Mouse (Mus musculus) liver, embryonic 12.5 days (tissue): Measurements from ENCODE around the gene Rpf2. TPM values are rescaled to one million over a fixed set of nuclear protein-coding genes. Genes with fewer than 3 reads are reported as not detected.

ENCODE experiments used
- ATAC-seq: fragments of 200-750 bp; cut with Nextera tagmentation; 2 replicates; pipeline ENCODE4 v1.8.0; 2017; ENCODE audit warnings: moderate number of reproducible peaks, mild to moderate bottlenecking, moderate library complexity
- H3K27ac ChIP-seq: fragments of 300-500 bp; sonication (generic); 2 replicates; pipeline ENCODE4 v1.5.1; 2016; ENCODE audit warnings: mild to moderate bottlenecking
- H3K27me3 ChIP-seq: fragments of 300-500 bp; sonication (generic); replicated peaks from 2 replicates; pipeline ENCODE4 v1.6.1; 2016; ENCODE audit warnings: mild to moderate bottlenecking, moderate library complexity
- H3K36me3 ChIP-seq: fragments of 300-500 bp; sonication (generic); 2 replicates; pipeline ENCODE4 v1.6.1; 2016; ENCODE audit warnings: mild to moderate bottlenecking, moderate library complexity
- H3K4me1 ChIP-seq: fragments of 300-500 bp; sonication (generic); 2 replicates; pipeline ENCODE4 v1.6.1; 2016
- H3K4me2 ChIP-seq: fragments of 300-500 bp; sonication (generic); 2 replicates; pipeline ENCODE4 v1.6.1; 2016; ENCODE audit warnings: mild to moderate bottlenecking, moderate library complexity
- H3K4me3 ChIP-seq: fragments of 300-500 bp; sonication (generic); 2 replicates; pipeline ENCODE4 v1.5.1; 2016; ENCODE audit warnings: mild to moderate bottlenecking, moderate library complexity
- H3K9ac ChIP-seq: fragments of 300-500 bp; sonication (generic); 2 replicates; pipeline ENCODE4 v1.6.1; 2016; ENCODE audit warnings: mild to moderate bottlenecking, moderate library complexity
- H3K9me3 ChIP-seq: fragments of 300-500 bp; sonication (generic); replicated peaks from 2 replicates; pipeline ENCODE4 v1.6.1; 2016; ENCODE audit warnings: mild to moderate bottlenecking, moderate library complexity
- WGBS: fragments of 180-500 bp; shearing (Covaris S2); methylation state at CpG from one replicate; pipeline ENCODE4 v1.1.7; 2016; ENCODE audit not compliant: insufficient replicate concordance; 5-methylcytosine and 5-hydroxymethylcytosine counted together
- polyA plus RNA-seq: library from polyadenylated mRNA; unstranded; fragments of >200 nt; fragmentation: Nextera tagmentation; extraction: Ambion mirVana; gene quantifications from 2 replicates; pipeline ENCODE4 v1.2.1, GENCODE M21; 2016

Gene Rpf2
- polyA plus RNA-seq, 1 experiment from 2014 or later, result 72.4 TPM

DNA sequence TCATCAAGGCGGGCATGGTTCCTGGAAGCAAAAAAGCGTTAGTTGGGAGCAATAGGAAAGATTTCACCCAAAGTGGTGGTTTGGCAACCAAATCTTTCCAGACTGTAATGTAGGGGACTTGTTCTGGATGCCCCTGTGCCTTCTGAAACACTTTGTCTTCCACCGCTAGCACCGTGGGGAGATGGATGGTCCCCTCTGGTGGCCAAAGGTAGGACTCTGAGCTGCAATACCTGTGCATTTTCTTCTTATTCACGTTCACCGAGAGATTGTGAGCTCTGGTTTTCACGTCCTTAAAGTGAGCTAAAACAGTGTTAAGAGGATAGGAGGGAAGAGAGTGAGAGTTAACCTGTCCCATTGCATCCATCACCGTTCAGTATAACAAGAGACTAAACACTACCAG is 56.0 kb downstream of the Rpf2 start:
- Histone ChIP-seq H3K9ac (peak overlapping the region; percentile 45; the same call in 1 of the 2 replicates), H3K27ac (no peak overlapping the region), H3K9me3 (no peaks in the 10 kb centered on the region), H3K4me2 (peak overlapping the region; percentile 67), H3K4me1 (peaks cover 36% of the 10 kb centered on the region), H3K4me3 (peak overlapping the region; percentile 34; the same call in 1 of the 2 replicates), H3K27me3 (peaks cover 23% of the 10 kb centered on the region), H3K36me3 (no peaks in the 10 kb centered on the region)
- no peak for ATAC-seq
- WGBS, result 47% methylated on average over 8 of the region's 8 CpGs

DNA sequence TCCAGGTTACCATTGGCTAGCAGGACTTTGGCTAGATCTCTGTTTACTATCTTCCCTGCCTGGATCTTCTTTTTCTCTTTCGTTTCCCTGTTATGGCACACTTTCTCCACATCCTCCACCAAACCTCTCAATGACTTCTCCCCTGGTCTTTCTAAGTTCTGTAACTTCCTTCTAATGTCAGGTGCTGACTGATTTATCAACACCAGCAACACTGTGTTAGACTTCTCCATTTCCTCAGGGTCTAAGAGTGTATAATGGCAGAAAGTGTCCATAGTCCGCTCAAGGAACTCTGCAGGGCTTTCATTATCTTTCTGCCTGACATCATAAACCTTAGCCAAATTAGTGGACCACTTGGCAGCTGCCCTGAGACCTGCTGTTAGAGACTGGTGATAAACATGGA is 57.1 kb downstream of the Rpf2 start:
- no peak overlapping the region for H3K4me2 ChIP-seq
- no peak overlapping the region for H3K4me3 ChIP-seq
- no peak overlapping the region for H3K27ac ChIP-seq
- no peaks in the 10 kb centered on the region for H3K9me3 ChIP-seq
- peaks cover 36% of the 10 kb centered on the region for H3K4me1 ChIP-seq
- peaks cover 25% of the 10 kb centered on the region for H3K27me3 ChIP-seq
- H3K36me3 ChIP-seq, result no peaks in the 10 kb centered on the region
- WGBS, result 43% methylated on average over 2 of the region's 2 CpGs
- no peak for ATAC-seq
- H3K9ac ChIP-seq, result no peak overlapping the region

DNA sequence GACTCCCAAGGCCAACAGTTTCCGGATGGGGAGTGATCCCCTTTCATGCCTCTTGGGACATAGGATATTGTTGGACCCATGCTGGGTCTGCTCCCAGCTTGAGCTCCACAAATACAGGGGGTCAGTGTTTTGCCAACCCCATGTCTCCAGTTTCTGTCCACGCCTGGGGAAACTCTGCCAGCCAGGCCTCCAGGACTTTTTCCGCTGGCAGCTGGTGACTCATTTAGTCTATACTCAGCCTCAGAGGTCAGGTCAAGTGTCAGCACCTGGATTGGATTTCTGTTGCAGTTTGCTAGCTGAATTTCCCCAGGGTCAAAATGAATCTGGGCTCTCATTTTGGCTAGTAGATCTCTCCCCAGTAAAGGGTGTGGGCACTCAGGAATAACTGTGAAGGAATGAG is 58.0 kb downstream of the Rpf2 start:
- Histone ChIP-seq H3K9ac (no peak overlapping the region), H3K27me3 (peaks cover 30% of the 10 kb centered on the region), H3K4me1 (peaks cover 36% of the 10 kb centered on the region), H3K4me2 (no peak overlapping the region), H3K4me3 (no peak overlapping the region), H3K9me3 (no peaks in the 10 kb centered on the region), H3K36me3 (no peaks in the 10 kb centered on the region), H3K27ac (no peak overlapping the region)
- no peak for ATAC-seq
- WGBS, result 76% methylated on average over 3 of the region's 3 CpGs

DNA sequence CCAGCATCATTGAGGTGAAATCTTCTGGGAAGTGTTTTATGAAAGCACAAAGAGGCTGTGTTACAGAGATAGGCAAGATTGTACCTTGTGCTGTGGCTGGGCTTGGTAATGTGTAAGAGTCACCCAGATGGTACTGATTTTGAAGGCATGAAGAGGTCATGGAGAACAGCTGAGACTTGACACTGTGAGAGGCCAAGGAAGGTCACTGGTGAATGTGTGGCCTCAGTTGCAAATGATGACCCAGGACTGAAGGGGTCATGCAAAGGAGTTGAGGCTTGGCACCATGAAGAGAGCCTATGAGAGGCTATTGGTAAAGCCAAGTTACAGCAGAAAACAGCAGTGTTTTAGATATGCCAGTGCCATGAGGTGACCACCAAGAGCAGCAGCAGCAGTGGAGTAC is 60.9 kb downstream of the Rpf2 start:
- H3K27ac ChIP-seq, result no peak overlapping the region
- H3K4me3 ChIP-seq, result no peak overlapping the region
- no peak overlapping the region for H3K9ac ChIP-seq
- H3K4me1 ChIP-seq, result peaks cover 10% of the 10 kb centered on the region
- H3K9me3 ChIP-seq, result no peaks in the 10 kb centered on the region
- no peak for ATAC-seq
- no peak overlapping the region for H3K4me2 ChIP-seq
- peaks cover 23% of the 10 kb centered on the region for H3K27me3 ChIP-seq
- no peaks in the 10 kb centered on the region for H3K36me3 ChIP-seq

DNA sequence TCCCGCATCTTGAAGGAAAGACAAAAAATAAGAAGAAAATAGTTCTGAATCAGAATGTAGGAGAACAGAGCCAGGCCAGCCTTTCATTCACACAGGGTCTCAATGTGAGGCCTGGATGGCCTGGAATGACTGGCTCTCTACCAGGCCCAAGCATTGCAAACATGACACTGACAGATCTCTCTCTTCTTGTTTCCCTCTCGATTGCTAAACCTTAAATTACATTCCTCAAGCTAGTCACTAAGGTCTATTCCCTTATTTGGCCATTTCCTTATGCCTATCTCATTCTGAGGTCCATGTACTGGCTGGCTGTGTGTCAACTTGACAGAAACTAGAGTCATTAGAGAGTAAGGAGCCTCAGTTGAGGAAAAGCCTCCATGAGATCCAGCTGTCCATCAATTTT is 66.8 kb downstream of the Rpf2 start:
- ATAC-seq, result no peak
- H3K27ac ChIP-seq, result no peak overlapping the region
- 0 out of 2 replicates have a peak, but pooled peaks cover 7% of the 10 kb centered on the region for H3K27me3 ChIP-seq
- no peak overlapping the region for H3K4me3 ChIP-seq
- H3K9me3 ChIP-seq, result no peaks in the 10 kb centered on the region
- H3K36me3 ChIP-seq, result no peaks in the 10 kb centered on the region
- 56% methylated on average over 2 of the region's 2 CpGs for WGBS
- peaks cover 6% of the 10 kb centered on the region for H3K4me1 ChIP-seq
- H3K4me2 ChIP-seq, result no peak overlapping the region
- H3K9ac ChIP-seq, result no peak overlapping the region

DNA sequence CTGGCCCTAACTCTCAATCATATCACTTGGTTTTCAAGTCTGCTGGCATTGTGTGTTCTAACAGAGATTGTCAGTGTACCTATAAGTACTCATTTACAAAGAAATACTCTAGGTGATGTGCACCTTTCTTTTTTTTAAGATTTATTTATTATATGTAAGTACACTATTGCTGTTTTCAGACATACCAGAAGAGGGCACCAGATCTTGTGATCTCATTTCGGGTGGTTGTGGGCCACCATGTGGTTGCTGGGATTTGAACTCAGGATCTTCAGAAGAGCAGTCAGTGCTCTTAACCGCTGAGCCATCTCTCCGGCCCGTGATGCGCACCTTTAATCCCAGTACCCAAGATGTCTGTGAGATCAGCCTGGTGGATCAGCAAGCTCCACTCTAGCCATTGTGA is 67.7 kb downstream of the Rpf2 start:
- H3K4me3 ChIP-seq, result no peak overlapping the region
- no peaks in the 10 kb centered on the region for H3K9me3 ChIP-seq
- H3K27ac ChIP-seq, result no peak overlapping the region
- no peak for ATAC-seq
- no peak overlapping the region for H3K9ac ChIP-seq
- WGBS, result 87% methylated on average over 5 of the region's 5 CpGs
- H3K4me1 ChIP-seq, result peaks cover 6% of the 10 kb centered on the region
- no peaks in the 10 kb centered on the region for H3K27me3 ChIP-seq
- H3K4me2 ChIP-seq, result no peak overlapping the region
- no peaks in the 10 kb centered on the region for H3K36me3 ChIP-seq

DNA sequence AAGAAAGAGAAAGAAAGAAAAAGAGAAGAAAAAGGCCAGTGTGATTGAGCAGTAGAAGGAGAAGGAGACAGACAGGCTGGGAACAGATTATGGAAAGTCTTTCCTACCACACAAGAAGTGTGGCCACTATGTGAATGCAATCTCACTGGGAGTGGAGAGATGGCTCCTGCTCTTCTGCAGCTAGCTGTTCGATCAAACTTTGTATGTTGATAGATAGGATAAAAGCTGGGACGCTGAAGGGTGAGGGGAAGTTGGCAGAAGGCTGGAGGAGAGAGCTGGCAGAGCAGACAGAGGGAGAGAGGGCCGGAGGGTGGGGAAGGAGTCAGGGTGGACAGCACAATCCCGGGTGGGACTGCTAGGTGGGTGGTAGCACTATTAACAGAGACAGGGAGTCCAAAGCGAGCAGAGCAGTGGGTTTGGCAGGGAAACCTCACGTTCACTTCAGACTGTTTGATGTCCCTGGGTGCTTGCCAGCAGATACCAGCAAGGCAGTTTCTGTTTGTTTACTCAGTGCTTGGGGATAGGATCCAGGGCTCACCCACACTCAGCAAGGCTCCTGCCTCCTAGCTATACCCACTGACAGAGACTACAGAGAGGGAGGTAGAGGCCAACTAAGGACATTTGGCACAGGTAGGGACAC is 69.4 kb downstream of the Rpf2 start:
- no peaks in the 10 kb centered on the region for H3K27me3 ChIP-seq
- ATAC-seq, result no peak
- peaks cover 6% of the 10 kb centered on the region for H3K4me1 ChIP-seq
- no peak overlapping the region for H3K27ac ChIP-seq
- H3K9ac ChIP-seq, result no peak overlapping the region
- H3K4me2 ChIP-seq, result no peak overlapping the region
- no peak overlapping the region for H3K4me3 ChIP-seq
- 48% methylated on average over 6 of the region's 6 CpGs for WGBS
- no peaks in the 10 kb centered on the region for H3K9me3 ChIP-seq
- H3K36me3 ChIP-seq, result no peaks in the 10 kb centered on the region

Other genes starting within 250 kb of the Rpf2 start
- gene Mfsd4b1, start 221.8 kb downstream of the Rpf2 start, polyA plus RNA-seq, result 0.19 and 0.42 TPM in 2 replicates
- 93.9 and 99.9 TPM in 2 replicates for gene Slc16a10, start 104.8 kb downstream of the Rpf2 start, polyA plus RNA-seq
- gene Gtf3c6, start 11.1 kb upstream of the Rpf2 start, polyA plus RNA-seq, result 58.3 and 62.7 TPM in 2 replicates
- gene Amd1, start 55.1 kb upstream of the Rpf2 start, polyA plus RNA-seq, result 82.8 and 90.3 TPM in 2 replicates
- 4.4 and 4.8 TPM in 2 replicates for gene Cdk19, start 92.5 kb upstream of the Rpf2 start, polyA plus RNA-seq